Mouse (Mus musculus) liver, adult 2 months (tissue): ENCODE data around the gene 4930402H24Rik. TPM values are rescaled to one million over a fixed set of nuclear protein-coding genes. Genes with fewer than 3 reads are reported as not detected.

Experiments
- DNase-seq: peaks from one replicate; pipeline ENCODE4 v3.0.0-alpha.2; 2011; ENCODE audit warnings: low read depth, low spot score; ENCODE audit errors: extremely low read depth
- H3K27ac ChIP-seq: fragments of 200-500 bp; replicated peaks from 2 replicates; pipeline ENCODE4 v1.5.1; 2012; ENCODE audit warnings: low read depth, mild to moderate bottlenecking, control low read depth, inconsistent platforms, low read length; ENCODE audit not compliant: insufficient read depth
- H3K27me3 ChIP-seq: fragments of 200-500 bp; 2 replicates; pipeline ENCODE4 v1.6.1; 2012; ENCODE audit warnings: mild to moderate bottlenecking, moderate library complexity, low read length, inconsistent platforms; ENCODE audit not compliant: control insufficient read depth, insufficient read depth
- H3K36me3 ChIP-seq: fragments of 200-500 bp; 2 replicates; pipeline ENCODE4 v1.6.1; 2012; ENCODE audit warnings: low read length, inconsistent platforms; ENCODE audit not compliant: control insufficient read depth, insufficient read depth
- H3K4me1 ChIP-seq: fragments of 200-500 bp; 2 replicates; pipeline ENCODE4 v1.6.1; 2011; ENCODE audit warnings: low read length; ENCODE audit not compliant: control insufficient read depth, insufficient read depth
- H3K4me3 ChIP-seq: fragments of 200-500 bp; 2 replicates; pipeline ENCODE4 v1.5.1; 2011; ENCODE audit warnings: low read depth, mild to moderate bottlenecking, control low read depth, low read length, moderate library complexity; ENCODE audit not compliant: insufficient read depth
- H3K79me2 ChIP-seq: fragments of 200-500 bp; 2 replicates; pipeline ENCODE4 v1.6.1; 2012; ENCODE audit warnings: inconsistent platforms, mild to moderate bottlenecking, low read length, moderate library complexity; ENCODE audit not compliant: control insufficient read depth, insufficient read depth
- H3K9ac ChIP-seq: fragments of 200-500 bp; 2 replicates; pipeline ENCODE4 v1.6.1; 2012; ENCODE audit warnings: low read depth, mild to moderate bottlenecking, control low read depth, inconsistent platforms, low read length
- CTCF ChIP-seq: fragments of 200-500 bp; IDR thresholded peaks from 2 replicates; pipeline ENCODE4 v1.5.1; 2011; ENCODE audit warnings: low read depth, low read length, control low read depth
- POLR2A ChIP-seq: fragments of 200-500 bp; IDR thresholded peaks from 2 replicates; pipeline ENCODE4 v1.6.1; 2011; ENCODE audit warnings: low read length, control low read depth; ENCODE audit not compliant: insufficient read depth; ENCODE audit errors: extremely low read depth
- WGBS: fragments of 180-500 bp; shearing (Covaris S2); methylation state at CpG from one replicate; pipeline ENCODE4 v1.1.7; 2018; 5-methylcytosine and 5-hydroxymethylcytosine counted together
- polyA plus RNA-seq: library from polyadenylated mRNA; depleted of rRNA; stranded (reverse); fragments of >200 nt; gene quantifications from 2 replicates; pipeline ENCODE4 v1.2.3, GENCODE M21; 2012
- total RNA-seq: library from RNA; depleted of rRNA; stranded (reverse); fragments of >200 nt; gene quantifications from 2 replicates; pipeline ENCODE4 v1.2.3, GENCODE M21; 2014

Gene 4930402H24Rik
- total and polyA plus RNA-seq, 2 experiments, result 14.8 to 18.2 TPM

DNA sequence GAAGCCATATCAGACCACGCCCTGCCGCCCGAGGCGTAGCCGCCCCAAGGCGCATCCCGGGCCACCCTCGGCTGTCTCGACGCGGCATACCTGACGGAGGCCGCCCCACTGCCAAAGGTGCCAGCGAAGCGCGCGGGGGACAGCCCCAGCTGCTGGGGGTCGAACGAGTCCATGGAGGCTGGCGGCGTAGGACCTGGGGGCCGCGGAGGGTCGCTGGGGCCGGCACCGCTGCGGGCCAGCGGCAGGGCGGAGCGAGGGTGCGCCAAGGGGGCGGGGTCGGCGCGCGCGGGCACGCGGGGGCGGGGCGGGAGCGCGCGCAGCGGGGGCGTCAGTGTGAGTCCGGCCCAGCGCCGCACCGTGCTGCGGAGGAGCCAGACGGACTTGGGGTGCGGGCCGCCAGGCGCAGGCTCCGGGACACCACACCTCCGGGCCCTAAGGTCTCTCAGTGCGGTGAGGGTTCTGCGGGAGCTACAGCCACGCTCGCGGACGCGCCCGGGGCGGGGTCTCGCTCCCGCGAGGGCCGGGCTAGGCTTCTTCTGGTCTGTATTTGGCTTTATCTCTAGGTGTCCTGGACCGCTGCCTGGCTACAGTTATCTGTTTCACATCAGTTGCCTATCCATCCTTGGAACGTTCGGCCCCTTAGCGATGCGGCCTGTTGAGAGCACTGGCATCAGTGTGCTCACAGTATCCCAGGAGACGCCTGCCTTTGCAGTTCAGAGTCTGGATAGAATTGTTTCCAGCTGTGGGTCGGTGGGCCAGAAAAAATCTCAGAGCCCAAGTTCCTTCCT, 66.1 kb downstream of the 4930402H24Rik start:
- peak overlapping the region; percentile 83 for H3K4me3 ChIP-seq
- H3K36me3 ChIP-seq, result peaks cover 1% of the 10 kb centered on the region; the same call in 1 of the 2 replicates
- TF ChIP-seq CTCF, result no peak
- TF ChIP-seq POLR2A, result peak; percentile 64
- peak overlapping the region; percentile 88 for H3K27ac ChIP-seq
- H3K9ac ChIP-seq, result peak overlapping the region; percentile 88
- H3K27me3 ChIP-seq, result no peaks in the 10 kb centered on the region
- WGBS, result under 1% methylated on average over 77 of the region's 77 CpGs
- DNase-seq, result peak; percentile 74
- H3K79me2 ChIP-seq, result peaks cover 4% of the 10 kb centered on the region; the same call in 1 of the 2 replicates
- peaks cover 5% of the 10 kb centered on the region for H3K4me1 ChIP-seq

DNA sequence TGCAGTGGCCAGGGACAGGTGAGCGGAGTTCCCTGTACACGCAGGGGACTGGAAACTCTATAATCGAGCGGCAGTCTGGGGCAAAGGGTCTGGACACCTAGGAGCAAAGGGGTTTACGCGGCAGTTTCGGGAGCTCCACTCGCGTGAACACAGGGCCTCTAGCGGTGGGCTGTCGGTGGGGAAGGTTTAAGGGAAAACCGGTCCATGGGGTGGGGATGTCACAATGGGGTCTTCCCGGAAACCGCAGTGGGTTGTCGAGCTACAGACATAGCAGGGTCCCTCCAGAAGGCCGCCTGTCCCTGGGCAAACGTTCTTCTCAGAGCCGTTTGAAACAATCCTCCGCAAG, 66.7 kb downstream of the 4930402H24Rik start:
- peak overlapping the region; percentile 86 for H3K27ac ChIP-seq
- H3K9ac ChIP-seq, result peak overlapping the region; percentile 88
- peaks cover 7% of the 10 kb centered on the region for H3K4me1 ChIP-seq
- under 1% methylated on average over 19 of the region's 19 CpGs for WGBS
- no peaks in the 10 kb centered on the region for H3K27me3 ChIP-seq
- peak overlapping the region; percentile 83 for H3K4me3 ChIP-seq
- H3K79me2 ChIP-seq, result peaks cover 8% of the 10 kb centered on the region; the same call in 1 of the 2 replicates
- peak; percentile 40 for TF ChIP-seq CTCF
- no peak for TF ChIP-seq POLR2A
- peak; percentile 54 for DNase-seq
- peaks cover 1% of the 10 kb centered on the region; the same call in 1 of the 2 replicates for H3K36me3 ChIP-seq

DNA sequence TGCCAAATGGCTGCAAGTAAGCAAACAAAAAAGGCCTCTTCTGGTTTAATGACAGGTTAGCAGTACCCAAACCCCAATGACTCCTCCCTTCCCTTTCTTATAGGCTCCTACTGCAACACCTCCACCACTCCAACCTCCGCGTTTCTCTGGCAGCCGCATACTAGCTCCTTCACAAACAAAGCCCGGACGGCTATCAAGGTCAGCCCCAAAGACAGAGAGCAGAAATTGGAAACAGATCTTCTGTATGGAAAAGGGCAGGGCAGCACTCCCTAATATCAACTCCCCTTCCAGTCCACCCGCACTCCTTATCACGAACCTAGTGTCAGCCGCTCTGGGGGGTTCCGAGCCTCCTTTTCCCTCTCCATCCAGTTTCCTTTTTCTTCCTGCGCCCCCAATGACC, 67.1 kb downstream of the 4930402H24Rik start:
- Histone ChIP-seq H3K79me2 (peaks cover 8% of the 10 kb centered on the region; the same call in 1 of the 2 replicates), H3K4me1 (peaks cover 7% of the 10 kb centered on the region), H3K36me3 (peaks cover 1% of the 10 kb centered on the region; the same call in 1 of the 2 replicates), H3K4me3 (peak overlapping the region; percentile 83), H3K27ac (peak overlapping the region; percentile 86), H3K27me3 (no peaks in the 10 kb centered on the region), H3K9ac (peak overlapping the region; percentile 88)
- 2% methylated on average over 10 of the region's 10 CpGs for WGBS
- TF ChIP-seq CTCF (no peak), POLR2A (no peak)
- peak; percentile 76 for DNase-seq

DNA sequence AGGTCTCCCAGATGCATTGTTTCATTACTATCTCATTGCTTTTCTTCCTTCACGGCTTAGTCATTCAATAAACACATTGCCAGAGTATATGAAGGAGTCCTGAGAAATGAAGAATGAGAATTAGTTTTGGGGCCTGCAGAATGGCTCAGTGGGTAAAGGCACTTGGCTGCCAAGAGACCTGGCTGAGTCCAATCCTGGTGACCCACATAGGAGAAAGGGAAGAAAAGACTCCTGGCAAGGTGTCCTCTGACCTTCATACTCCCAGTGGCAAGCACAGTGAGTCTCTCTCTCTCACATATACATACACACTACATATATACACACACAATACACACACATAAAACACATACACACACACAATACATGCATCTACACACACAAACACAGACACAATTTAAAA, 68.1 kb downstream of the 4930402H24Rik start:
- peak; percentile 46 for DNase-seq
- Histone ChIP-seq H3K9ac (no peak overlapping the region), H3K36me3 (peaks cover 1% of the 10 kb centered on the region; the same call in 1 of the 2 replicates), H3K4me1 (peaks cover 10% of the 10 kb centered on the region), H3K27ac (0 out of 2 replicates have a peak overlapping the region, but pooled peaks have one; percentile 86), H3K4me3 (no peak overlapping the region), H3K27me3 (no peaks in the 10 kb centered on the region), H3K79me2 (peaks cover 11% of the 10 kb centered on the region; the same call in 1 of the 2 replicates)
- no peak for TF ChIP-seq CTCF
- TF ChIP-seq POLR2A, result no peak
- 59% methylated on average over 1 of the region's 1 CpGs for WGBS

DNA sequence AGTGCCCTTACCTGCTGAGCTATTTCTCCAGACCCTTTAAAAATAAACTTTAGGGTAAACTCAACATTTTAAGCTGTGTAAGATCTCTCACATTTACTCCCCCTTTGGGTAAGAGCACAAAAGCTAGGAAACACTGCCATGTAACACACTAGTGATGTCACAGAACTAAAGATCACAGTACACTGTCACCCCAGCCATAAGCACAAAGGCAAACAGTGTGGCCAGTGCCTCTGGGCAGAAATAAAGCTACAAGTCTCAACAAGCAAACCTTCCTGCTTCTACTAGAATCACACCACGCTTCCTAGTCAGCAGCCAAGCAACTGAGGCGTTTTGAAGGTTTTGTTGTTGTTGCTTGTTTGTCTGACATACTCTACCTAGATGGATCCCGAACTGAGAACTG, 72.5 kb downstream of the 4930402H24Rik start:
- Histone ChIP-seq H3K4me1 (peaks cover 29% of the 10 kb centered on the region), H3K4me3 (no peak overlapping the region), H3K36me3 (peaks cover 4% of the 10 kb centered on the region; the same call in 1 of the 2 replicates), H3K9ac (no peak overlapping the region), H3K79me2 (peaks cover 32% of the 10 kb centered on the region; the same call in 1 of the 2 replicates), H3K27ac (no peak overlapping the region), H3K27me3 (no peaks in the 10 kb centered on the region)
- whole genome bisulfite sequencing, result 62% methylated on average over 3 of the region's 3 CpGs
- TF ChIP-seq POLR2A (no peak), CTCF (no peak)
- peak; percentile 57 for DNase-seq
